Mouse (Mus musculus) embryo, embryonic 10.5 days (tissue): Measurements from ENCODE around the gene E030018B13Rik.

Source experiments
- DNase-seq: peaks from one replicate; pipeline ENCODE4 v3.0.0-alpha.2; 2015; ENCODE audit warnings: low spot score

The E030018B13Rik gene

DNA sequence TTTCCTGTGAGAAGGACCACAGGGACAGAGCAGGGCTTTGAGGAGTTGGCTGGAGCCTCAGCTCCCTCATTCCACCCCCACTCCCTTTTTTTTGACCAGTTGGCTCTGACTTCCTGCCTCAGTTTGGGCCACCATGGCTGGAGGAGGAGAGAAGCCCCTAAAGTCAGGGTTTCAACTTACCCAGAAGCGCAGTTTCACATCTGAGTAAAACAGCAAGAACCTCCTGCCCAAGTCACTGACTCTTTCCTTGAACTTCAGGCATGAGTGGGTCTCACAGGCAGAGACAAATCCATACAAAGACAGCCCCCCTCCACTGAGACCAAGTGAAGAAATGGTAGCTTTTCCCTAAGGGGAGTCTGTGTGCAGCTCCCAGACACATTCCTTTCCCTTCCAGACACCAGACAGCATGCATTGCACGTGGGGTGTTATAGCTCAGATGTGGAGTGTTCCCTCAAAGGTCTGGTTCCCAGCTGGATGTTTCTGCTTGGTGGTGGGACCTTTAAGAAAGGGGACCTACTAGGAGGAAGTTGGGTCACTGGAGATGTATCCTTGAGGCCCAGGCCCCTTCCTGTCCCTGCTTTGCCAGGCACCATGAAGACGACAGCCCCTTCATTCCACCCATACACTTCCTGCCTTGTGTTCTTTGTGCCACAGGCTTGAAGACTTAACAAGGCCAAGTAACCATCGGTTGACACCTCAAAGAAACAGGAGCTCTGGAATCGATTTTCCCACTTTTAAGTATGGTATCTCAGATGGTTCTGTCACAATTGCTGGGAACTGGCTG, 49.2 kb downstream of the E030018B13Rik start:
- no peak for DNase-seq

DNA sequence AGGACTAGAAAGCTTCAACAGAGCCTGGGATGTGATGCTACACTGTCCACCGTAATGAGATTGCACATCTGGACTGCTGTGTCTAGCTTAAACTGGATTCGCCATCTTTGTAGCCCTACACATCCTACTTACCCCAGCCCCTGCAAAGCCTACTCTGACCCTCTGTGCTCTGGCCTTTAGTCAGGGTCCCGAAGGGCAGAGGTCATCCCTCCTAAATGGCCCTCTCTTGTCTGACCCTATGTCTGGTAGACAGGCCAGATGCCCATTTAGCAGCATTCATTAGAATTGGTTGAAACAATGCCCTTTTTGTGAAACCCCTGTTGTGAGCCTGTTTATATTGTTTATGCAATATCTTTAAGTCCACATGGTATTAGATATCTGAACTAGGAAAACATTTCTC, 53.3 kb downstream of the E030018B13Rik start:
- peak; percentile 53 for DNase-seq
